Mouse (Mus musculus): Measurements from ENCODE around the gene Rassf8. TPM values are rescaled to one million over a fixed set of nuclear protein-coding genes. Genes with fewer than 3 reads are reported as not detected.
A peak's percentile ranks its signal among the peaks of the same experiment; 100 is the strongest.

Gene Rassf8
- polyA plus RNA-seq, 1 experiment from 2014 or later, result 7.4 TPM

- H3K27ac ChIP-seq (replicated peaks), result no peak overlapping the region
- no peaks in the 10 kb centered on the region for H3K9me3 ChIP-seq
- H3K4me1 ChIP-seq, result peaks cover 68% of the 10 kb centered on the region
- no peak overlapping the region for H3K4me3 ChIP-seq
- H3K36me3 ChIP-seq, result peaks cover 6% of the 10 kb centered on the region
- H3K27me3 ChIP-seq (replicated peaks), result no peaks in the 10 kb centered on the region
- 60% methylated on average over 3 of the region's 3 CpGs for WGBS
- no peak for ATAC-seq (ENCODE audit: extremely low read depth, insufficient number of reproducible peaks, low FRiP score, low TSS enrichment)
- no peak overlapping the region for H3K9ac ChIP-seq
- no peak overlapping the region for H3K4me2 ChIP-seq
These were observed 57.7 kb downstream of the Rassf8 start for GRCm38 (mm10) chr6:145804276-145804675.

- peaks cover 74% of the 10 kb centered on the region for H3K4me1 ChIP-seq
- H3K4me2 ChIP-seq, result no peak overlapping the region
- no peaks in the 10 kb centered on the region for H3K27me3 ChIP-seq (replicated peaks)
- no peak for ATAC-seq (ENCODE audit: extremely low read depth, insufficient number of reproducible peaks, low FRiP score, low TSS enrichment)
- 0 out of 2 replicates have a peak overlapping the region, but pooled peaks have one; percentile 6 for H3K9ac ChIP-seq
- H3K27ac ChIP-seq (replicated peaks), result no peak overlapping the region; the same call in 1 of the 2 replicates
- WGBS, result 43% methylated on average over 2 of the region's 2 CpGs
- H3K4me3 ChIP-seq, result no peak overlapping the region
- no peaks in the 10 kb centered on the region for H3K9me3 ChIP-seq
- H3K36me3 ChIP-seq, result peaks cover 25% of the 10 kb centered on the region
These were observed 60.2 kb downstream of the Rassf8 start for GRCm38 (mm10) chr6:145806784-145807183.

GRCm38 (mm10) chr6:145807929-145808328 is 61.4 kb downstream of the Rassf8 start:
- no peak overlapping the region for H3K4me2 ChIP-seq
- ATAC-seq (ENCODE audit: extremely low read depth, insufficient number of reproducible peaks, low FRiP score, low TSS enrichment), result no peak
- no peaks in the 10 kb centered on the region for H3K9me3 ChIP-seq
- peaks cover 62% of the 10 kb centered on the region for H3K4me1 ChIP-seq
- H3K36me3 ChIP-seq, result peaks cover 36% of the 10 kb centered on the region
- H3K4me3 ChIP-seq, result no peak overlapping the region
- H3K27ac ChIP-seq (replicated peaks), result no peak overlapping the region
- H3K9ac ChIP-seq, result no peak overlapping the region
- no peaks in the 10 kb centered on the region for H3K27me3 ChIP-seq (replicated peaks)
- WGBS, result 53% methylated on average over 9 of the region's 9 CpGs

- H3K27me3 ChIP-seq (replicated peaks), result no peaks in the 10 kb centered on the region
- no peak overlapping the region for H3K4me3 ChIP-seq
- ATAC-seq (ENCODE audit: extremely low read depth, insufficient number of reproducible peaks, low FRiP score, low TSS enrichment), result no peak
- peaks cover 46% of the 10 kb centered on the region for H3K4me1 ChIP-seq
- peak overlapping the region; percentile 37 for H3K27ac ChIP-seq (replicated peaks)
- no peaks in the 10 kb centered on the region for H3K9me3 ChIP-seq
- no peak overlapping the region for H3K4me2 ChIP-seq
- 69% methylated on average over 7 of the region's 7 CpGs for WGBS
- H3K9ac ChIP-seq, result no peak overlapping the region
- H3K36me3 ChIP-seq, result peaks cover 49% of the 10 kb centered on the region
These were observed 63.0 kb downstream of the Rassf8 start for GRCm38 (mm10) chr6:145809566-145809965.

GRCm38 (mm10) chr6:145810015-145810414 is 63.5 kb downstream of the Rassf8 start:
- WGBS, result 60% methylated on average over 6 of the region's 6 CpGs
- Histone ChIP-seq H3K4me1 (peaks cover 45% of the 10 kb centered on the region), H3K36me3 (peaks cover 53% of the 10 kb centered on the region), H3K4me3 (no peak overlapping the region), H3K27me3 (replicated peaks) (no peaks in the 10 kb centered on the region), H3K4me2 (no peak overlapping the region), H3K9me3 (no peaks in the 10 kb centered on the region), H3K9ac (no peak overlapping the region), H3K27ac (replicated peaks) (peak overlapping the region; percentile 37)
- ATAC-seq (ENCODE audit: extremely low read depth, insufficient number of reproducible peaks, low FRiP score, low TSS enrichment), result no peak

- 80% methylated on average over 1 of the region's 1 CpGs for WGBS
- H3K36me3 ChIP-seq, result peaks cover 64% of the 10 kb centered on the region
- no peak overlapping the region for H3K4me2 ChIP-seq
- H3K27ac ChIP-seq (replicated peaks), result no peak overlapping the region
- H3K9ac ChIP-seq, result no peak overlapping the region
- no peaks in the 10 kb centered on the region for H3K27me3 ChIP-seq (replicated peaks)
- ATAC-seq (ENCODE audit: extremely low read depth, insufficient number of reproducible peaks, low FRiP score, low TSS enrichment), result no peak
- H3K4me1 ChIP-seq, result peaks cover 45% of the 10 kb centered on the region
- no peaks in the 10 kb centered on the region for H3K9me3 ChIP-seq
- H3K4me3 ChIP-seq, result no peak overlapping the region
These were observed 64.6 kb downstream of the Rassf8 start for GRCm38 (mm10) chr6:145811174-145811573.

GRCm38 (mm10) chr6:145815200-145815599 is 68.7 kb downstream of the Rassf8 start:
- peak overlapping the region; percentile 11; the same call in 1 of the 2 replicates for H3K4me2 ChIP-seq
- no peaks in the 10 kb centered on the region for H3K9me3 ChIP-seq
- peaks cover 86% of the 10 kb centered on the region for H3K36me3 ChIP-seq
- no peak for ATAC-seq (ENCODE audit: extremely low read depth, insufficient number of reproducible peaks, low FRiP score, low TSS enrichment)
- peaks cover 16% of the 10 kb centered on the region for H3K4me1 ChIP-seq
- 28% methylated on average over 15 of the region's 15 CpGs for WGBS
- no peaks in the 10 kb centered on the region for H3K27me3 ChIP-seq (replicated peaks)
- 0 out of 2 replicates have a peak overlapping the region, but pooled peaks have one; percentile 2 for H3K27ac ChIP-seq (replicated peaks)
- peak overlapping the region; percentile 65 for H3K9ac ChIP-seq
- no peak overlapping the region for H3K4me3 ChIP-seq

GRCm38 (mm10) chr6:145819151-145819550 is 72.6 kb downstream of the Rassf8 start:
- peaks cover 66% of the 10 kb centered on the region for H3K36me3 ChIP-seq
- H3K4me3 ChIP-seq, result no peak overlapping the region
- no peaks in the 10 kb centered on the region for H3K9me3 ChIP-seq
- ATAC-seq (ENCODE audit: extremely low read depth, insufficient number of reproducible peaks, low FRiP score, low TSS enrichment), result no peak
- H3K27ac ChIP-seq (replicated peaks), result no peak overlapping the region
- H3K4me2 ChIP-seq, result no peak overlapping the region
- H3K4me1 ChIP-seq, result peaks cover 24% of the 10 kb centered on the region
- WGBS, result 63% methylated on average over 9 of the region's 9 CpGs
- H3K9ac ChIP-seq, result no peak overlapping the region
- no peaks in the 10 kb centered on the region for H3K27me3 ChIP-seq (replicated peaks)

GRCm38 (mm10) chr6:145822218-145822617 is 75.7 kb downstream of the Rassf8 start:
- Histone ChIP-seq H3K27ac (replicated peaks) (no peak overlapping the region), H3K9ac (no peak overlapping the region), H3K27me3 (replicated peaks) (no peaks in the 10 kb centered on the region), H3K36me3 (peaks cover 55% of the 10 kb centered on the region), H3K4me3 (no peak overlapping the region), H3K9me3 (peaks cover 4% of the 10 kb centered on the region; the same call in 1 of the 2 replicates), H3K4me1 (peaks cover 15% of the 10 kb centered on the region), H3K4me2 (no peak overlapping the region)
- 68% methylated on average over 5 of the region's 5 CpGs for WGBS
- ATAC-seq (ENCODE audit: extremely low read depth, insufficient number of reproducible peaks, low FRiP score, low TSS enrichment), result no peak

- 47% methylated on average over 6 of the region's 6 CpGs for WGBS
- ATAC-seq (ENCODE audit: extremely low read depth, insufficient number of reproducible peaks, low FRiP score, low TSS enrichment), result peak; percentile 35; the same call in 1 of the 2 replicates
- Histone ChIP-seq H3K4me3 (no peak overlapping the region), H3K27ac (replicated peaks) (peak overlapping the region; percentile 59), H3K9ac (no peak overlapping the region), H3K27me3 (replicated peaks) (no peaks in the 10 kb centered on the region), H3K9me3 (peaks cover 4% of the 10 kb centered on the region; the same call in 1 of the 2 replicates), H3K36me3 (peaks cover 47% of the 10 kb centered on the region), H3K4me2 (no peak overlapping the region), H3K4me1 (peaks cover 15% of the 10 kb centered on the region)
These were observed 76.6 kb downstream of the Rassf8 start for GRCm38 (mm10) chr6:145823103-145823502.

- Histone ChIP-seq H3K9me3 (peaks cover 4% of the 10 kb centered on the region; the same call in 1 of the 2 replicates), H3K4me3 (no peak overlapping the region), H3K9ac (no peak overlapping the region), H3K36me3 (peaks cover 41% of the 10 kb centered on the region), H3K4me1 (peaks cover 15% of the 10 kb centered on the region), H3K27me3 (replicated peaks) (no peaks in the 10 kb centered on the region), H3K27ac (replicated peaks) (peak overlapping the region; percentile 59; the same call in 1 of the 2 replicates), H3K4me2 (no peak overlapping the region)
- WGBS, result 36% methylated on average over 5 of the region's 5 CpGs
- ATAC-seq (ENCODE audit: extremely low read depth, insufficient number of reproducible peaks, low FRiP score, low TSS enrichment), result no peak
These were observed 77.2 kb downstream of the Rassf8 start for GRCm38 (mm10) chr6:145823588-145824234.

GRCm38 (mm10) chr6:145826305-145826704 is 79.8 kb downstream of the Rassf8 start:
- 93% methylated on average over 4 of the region's 4 CpGs for WGBS
- no peak for ATAC-seq (ENCODE audit: extremely low read depth, insufficient number of reproducible peaks, low FRiP score, low TSS enrichment)
- Histone ChIP-seq H3K27ac (replicated peaks) (no peak overlapping the region), H3K4me3 (no peak overlapping the region), H3K9ac (no peak overlapping the region), H3K9me3 (peaks cover 4% of the 10 kb centered on the region; the same call in 1 of the 2 replicates), H3K36me3 (peaks cover 22% of the 10 kb centered on the region), H3K4me1 (peaks cover 24% of the 10 kb centered on the region), H3K4me2 (no peak overlapping the region), H3K27me3 (replicated peaks) (no peaks in the 10 kb centered on the region)
